Mouse (Mus musculus) liver, adult 2 months (tissue): ENCODE results near the gene Gm128.

ENCODE experiments used
- CTCF ChIP-seq: fragments of 200-500 bp; IDR thresholded peaks from 2 replicates; pipeline ENCODE4 v1.5.1; 2011; ENCODE audit warnings: low read depth, low read length, control low read depth
- POLR2A ChIP-seq: fragments of 200-500 bp; IDR thresholded peaks from 2 replicates; pipeline ENCODE4 v1.6.1; 2011; ENCODE audit warnings: low read length, control low read depth; ENCODE audit not compliant: insufficient read depth; ENCODE audit errors: extremely low read depth

DNA sequence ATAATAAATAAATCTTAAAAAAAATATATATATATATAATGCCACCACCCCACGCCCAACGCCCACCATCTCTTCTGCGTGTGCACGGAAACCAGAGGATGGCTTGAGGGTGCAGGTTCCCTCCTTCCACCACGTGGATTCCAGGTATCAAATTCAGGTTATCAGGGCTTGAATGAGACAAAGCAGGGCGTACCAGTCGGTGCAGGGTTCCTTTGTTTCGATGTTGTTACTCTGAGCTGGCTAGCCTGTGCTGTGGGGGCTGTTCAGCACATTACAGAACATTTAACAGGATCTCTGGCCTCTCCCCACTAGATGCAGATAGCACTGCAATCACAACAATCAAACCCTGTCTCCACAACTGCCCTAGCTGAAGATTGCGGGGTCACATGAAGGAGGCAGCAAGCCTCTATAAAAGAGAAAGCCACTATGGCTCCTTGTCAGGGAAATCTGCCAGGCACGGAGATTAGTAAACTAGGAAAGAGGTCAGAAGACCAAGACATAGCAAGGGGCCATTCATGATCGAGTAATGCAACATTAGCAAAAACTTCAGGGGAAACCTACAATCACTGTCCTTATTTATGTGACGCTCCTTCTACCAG is 29.5 kb upstream of the Gm128 start:
- TF ChIP-seq POLR2A (no peak), CTCF (no peak)
